Mouse (Mus musculus) gonadal fat pad, adult 2 months (tissue): ENCODE data around the gene Ifi214. TPM values are rescaled to one million over a fixed set of nuclear protein-coding genes. Genes with fewer than 3 reads are reported as not detected.
"Not testable (repeated sequence)": the region's sequence is repeated elsewhere in the genome, so short reads cannot be mapped to it uniquely, and the experiment has no call there.

Experiments used
- DNase-seq: peaks from one replicate; pipeline ENCODE4 v3.0.0-alpha.2; 2012; ENCODE audit warnings: low read depth
- polyA plus RNA-seq: library from polyadenylated mRNA; depleted of rRNA; stranded (reverse); fragments of >200 nt; gene quantifications from 2 replicates; pipeline ENCODE4 v1.2.3, GENCODE M21; 2012; rRNA removed

The Ifi214 gene
- not detected in 2 replicates for polyA plus RNA-seq

GRCm38 (mm10) chr1:173535791-173536190 lies at the start of gene Ifi214:
Ifi214 (minus strand) TSS chr1:173535957.
- not testable (repeated sequence) for DNase-seq

GRCm38 (mm10) chr1:173579921-173580585 lies 44.3 kb upstream of the Ifi214 start:
- DNase-seq, result no peak

- DNase-seq, result no peak
These were observed 43.3 kb upstream of the Ifi214 start for GRCm38 (mm10) chr1:173579079-173579478.

- DNase-seq, result not testable (repeated sequence)
These were observed 14.8 kb upstream of the Ifi214 start for GRCm38 (mm10) chr1:173550491-173551050.

GRCm38 (mm10) chr1:173548798-173549197 lies 13.0 kb upstream of the Ifi214 start:
- not testable (repeated sequence) for DNase-seq

GRCm38 (mm10) chr1:173521452-173521851 lies 14.3 kb downstream of the Ifi214 start:
- DNase-seq, result no peak

- DNase-seq, result not testable (repeated sequence)
These were observed 25.2 kb downstream of the Ifi214 start for GRCm38 (mm10) chr1:173510595-173510994.

GRCm38 (mm10) chr1:173491483-173491882 lies 44.3 kb downstream of the Ifi214 start:
- not testable (repeated sequence) for DNase-seq

- DNase-seq, result not testable (repeated sequence)
These were observed 44.8 kb downstream of the Ifi214 start, which contains the start of gene Ifi206 for GRCm38 (mm10) chr1:173490812-173491480. Ifi206 (minus strand) TSS chr1:173491041.

GRCm38 (mm10) chr1:173481182-173481574 lies 54.6 kb downstream of the Ifi214 start:
- not testable (repeated sequence) for DNase-seq

- not testable (repeated sequence) for DNase-seq
These were observed 55.2 kb downstream of the Ifi214 start for GRCm38 (mm10) chr1:173480399-173481181.

Other genes with a start within 250 kb of the Ifi214 start
- 9.0 and 12.5 TPM in 2 replicates for gene Ackr1, start 202.2 kb downstream of the Ifi214 start, polyA plus RNA-seq
- gene Aim2, start 185.1 kb downstream of the Ifi214 start, polyA plus RNA-seq, result 1.3 and 2.7 TPM in 2 replicates
- 8.5 and 11.4 TPM in 2 replicates for gene Cadm3, start 168.3 kb downstream of the Ifi214 start, polyA plus RNA-seq
- 0.38 and 0.66 TPM in 2 replicates for gene Ifi206, start 44.9 kb downstream of the Ifi214 start, polyA plus RNA-seq
- 0.76 and 1.2 TPM in 2 replicates for gene Ifi213, start 63.3 kb upstream of the Ifi214 start, polyA plus RNA-seq
- 0.27 and 0.34 TPM in 2 replicates for gene Ifi209, start 95.0 kb upstream of the Ifi214 start, polyA plus RNA-seq
- gene Ifi208, start 137.7 kb upstream of the Ifi214 start, polyA plus RNA-seq, result 0.48 and 1.1 TPM in 2 replicates
- gene Ifi207, start 205.8 kb upstream of the Ifi214 start, polyA plus RNA-seq, result 11.6 and 12.2 TPM in 2 replicates
- gene Ifi204, start 231.0 kb upstream of the Ifi214 start, polyA plus RNA-seq, result 1.9 and 2.1 TPM in 2 replicates